Mouse (Mus musculus): ENCODE results near the gene Gphn.

The Gphn gene

GRCm38 (mm10) chr12:78717783-78718182 lies 491.6 kb downstream of the Gphn start:
- no peak for DNase-seq (ENCODE audit: low read depth)

GRCm38 (mm10) chr12:78727723-78728122 lies 501.5 kb downstream of the Gphn start:
- DNase-seq (ENCODE audit: low read depth) = no peak

All from fibroblast of lung, adult 2 months (primary cell).